Mouse (Mus musculus) sigmoid colon, adult 10 weeks (tissue): Measurements from ENCODE around the gene Gm21103. TPM values are rescaled to one million over a fixed set of nuclear protein-coding genes. Genes with fewer than 3 reads are reported as not detected.

Experiments
- polyA plus RNA-seq: library from polyadenylated mRNA; stranded (reverse); fragments of 350-450 nt; fragmentation: Illumina TruSeq; extraction: RNeasy Lipid Tissue Mini Kit (QIAGEN cat#74804); gene quantifications from one replicate; pipeline ENCODE4 v1.2.3, GENCODE M21; 2014; ENCODE audit warnings: low read depth, low replicate concordance

Gm21103 gene
- polyA plus RNA-seq: not detected

GRCm38 (mm10) chr14:6304743-6305142, at the start of gene Gm21103:
Gene Gm21103 (minus strand): TSS chr14:6304843.

GRCm38 (mm10) chr14:6343578-6343977, 38.9 kb upstream of the Gm21103 start, which contains the start of gene Gm3618:
Gene Gm3618 (minus strand): TSS chr14:6343678.

GRCm38 (mm10) chr14:6286931-6287715, 17.5 kb downstream of the Gm21103 start, which contains the start of gene Gm3411:
Gene Gm3411 (minus strand): TSS chr14:6287250.

Other genes starting within 250 kb of the Gm21103 start
- gene Gm6337, start 246.6 kb downstream of the Gm21103 start, polyA plus RNA-seq: not detected
- not detected for gene Gm8206, start 210.9 kb downstream of the Gm21103 start, polyA plus RNA-seq
- gene Gm3468, start 196.2 kb downstream of the Gm21103 start, polyA plus RNA-seq: 2.5 TPM
- not detected for gene Gm3476, start 179.0 kb downstream of the Gm21103 start, polyA plus RNA-seq
- gene Gm21560, start 85.6 kb downstream of the Gm21103 start, polyA plus RNA-seq: not detected
- gene Gm3411, start 17.6 kb downstream of the Gm21103 start, polyA plus RNA-seq: 6.8 TPM
- gene Gm3618, start 38.8 kb upstream of the Gm21103 start, polyA plus RNA-seq: not detected
- gene Gm16440, start 85.5 kb upstream of the Gm21103 start, polyA plus RNA-seq: not detected
- gene Gm3591, start 107.6 kb upstream of the Gm21103 start, polyA plus RNA-seq: not detected
- gene Gm3594, start 139.8 kb upstream of the Gm21103 start, polyA plus RNA-seq: not detected
- not detected for gene Gm8356, start 232.4 kb upstream of the Gm21103 start, polyA plus RNA-seq